Mouse (Mus musculus) thymus, adult 2 months (tissue): ENCODE measurements at regions not wholly inside any gene's neighbourhood (a gene's known extent, or its start where the extent isn't known, plus 50 kb on each side); places are given as distances from the start of the nearest gene placed in this dataset.

Experiments
- CTCF ChIP-seq: fragments of 200-500 bp; IDR thresholded peaks from 2 replicates; pipeline ENCODE4 v1.5.1; 2012; ENCODE audit warnings: mild to moderate bottlenecking, control low read depth, low read length, moderate library complexity, borderline replicate concordance; ENCODE audit not compliant: control insufficient read depth, poor library complexity, insufficient read depth; ENCODE audit errors: extremely low read depth
- POLR2A ChIP-seq: fragments of 200-500 bp; IDR thresholded peaks from 2 replicates; pipeline ENCODE4 v1.6.1; 2012; ENCODE audit warnings: mild to moderate bottlenecking, low read length, control low read depth, moderate library complexity; ENCODE audit not compliant: control insufficient read depth, poor library complexity, insufficient read depth; ENCODE audit errors: extremely low read depth

- TF ChIP-seq CTCF (no peak), POLR2A (no peak; the same call in 1 of the 2 replicates)
Measured at GRCm38 (mm10) chr17:29436871-29437534, 53.5 kb upstream of the Pim1 start.
